Mouse (Mus musculus): ENCODE measurements around the gene Sh3glb2.

Sh3glb2 gene

DNA sequence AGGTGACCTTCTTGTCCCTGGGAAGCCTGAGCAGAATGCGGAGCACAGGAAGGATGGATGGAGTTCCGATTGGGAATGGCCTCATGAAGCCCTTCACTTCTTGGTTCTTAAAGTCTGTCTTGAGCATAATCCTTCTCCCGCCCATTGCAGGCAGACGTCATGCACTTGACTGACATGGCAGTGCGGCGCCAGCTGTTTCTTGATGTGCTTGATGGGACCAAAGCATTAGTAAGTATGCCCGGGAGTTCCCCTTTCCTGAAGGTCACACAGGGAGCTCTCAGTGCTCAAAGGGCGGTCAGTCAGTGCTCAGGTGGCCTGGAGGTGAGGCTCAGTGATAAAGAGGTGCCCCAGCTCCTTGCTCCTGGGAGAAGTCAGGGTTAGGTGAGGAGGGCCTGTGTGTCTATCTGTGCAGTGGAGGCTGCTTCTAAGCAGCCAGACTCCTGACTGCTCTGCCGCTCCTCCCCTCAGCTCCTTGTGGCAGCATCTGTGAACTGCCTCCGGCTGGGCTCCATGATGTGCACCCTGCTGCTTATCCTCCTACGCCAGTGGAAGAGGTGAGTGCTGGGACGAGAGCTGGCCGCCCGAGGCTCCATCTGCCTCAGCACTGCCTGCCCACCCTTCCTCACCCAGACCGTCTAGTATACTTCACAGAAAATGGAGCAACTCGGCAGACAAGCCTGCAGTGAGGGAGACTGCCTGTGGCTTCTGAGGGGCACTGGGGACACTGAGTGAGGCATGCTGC lies 22.8 kb downstream of the Sh3glb2 start:
- DNase-seq: peak; percentile 44 to 53

GRCm38 (mm10) chr2:30335324-30335723 lies 23.8 kb downstream of the Sh3glb2 start:
- no peak for DNase-seq

DNA sequence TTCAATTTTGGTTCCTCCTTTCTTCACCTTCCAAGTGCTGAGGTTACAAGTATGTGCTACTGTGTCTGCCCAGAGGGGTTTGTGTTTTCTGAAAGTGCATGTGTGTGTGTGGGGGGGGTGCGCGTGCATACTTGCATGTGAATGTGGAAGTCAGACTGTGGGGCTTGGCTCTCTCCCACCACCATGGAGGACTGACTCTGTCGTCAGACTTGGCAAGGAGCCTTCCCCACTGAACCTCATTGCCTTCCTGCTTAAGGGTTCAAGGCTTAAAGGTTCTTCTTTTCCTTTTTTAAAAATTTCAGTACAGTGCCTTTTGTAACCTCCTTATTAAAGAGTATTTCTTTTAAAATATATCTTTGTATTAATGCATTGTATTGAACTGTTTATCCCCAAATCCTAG lies 30.3 kb downstream of the Sh3glb2 start:
- DNase-seq: no peak

GRCm38 (mm10) chr2:30327276-30327675 lies 31.9 kb downstream of the Sh3glb2 start:
- DNase-seq: peak; percentile 49 to 58

DNA sequence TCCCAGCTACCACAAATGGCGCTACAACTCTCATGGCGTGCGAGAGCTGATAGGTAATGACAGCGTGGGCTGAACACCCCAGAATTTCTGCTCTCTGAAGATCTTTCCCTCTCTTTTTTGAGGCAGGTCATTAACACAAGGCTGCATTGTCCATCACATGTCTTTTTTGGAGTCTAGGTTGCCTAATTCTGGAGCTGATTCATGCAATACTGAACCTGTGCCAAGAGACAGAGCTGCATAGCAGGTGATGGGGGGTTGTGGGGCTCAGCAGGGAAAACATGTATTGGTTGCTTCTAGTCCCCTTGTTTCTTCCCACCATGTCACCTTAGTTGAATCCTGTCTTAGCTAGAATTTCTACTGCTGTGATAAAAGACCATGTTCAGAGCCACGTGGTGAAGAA lies 33.8 kb downstream of the Sh3glb2 start:
- DNase-seq: no peak

- DNase-seq: no peak
Observed at GRCm38 (mm10) chr2:30323111-30323510, 36.0 kb downstream of the Sh3glb2 start.

DNA sequence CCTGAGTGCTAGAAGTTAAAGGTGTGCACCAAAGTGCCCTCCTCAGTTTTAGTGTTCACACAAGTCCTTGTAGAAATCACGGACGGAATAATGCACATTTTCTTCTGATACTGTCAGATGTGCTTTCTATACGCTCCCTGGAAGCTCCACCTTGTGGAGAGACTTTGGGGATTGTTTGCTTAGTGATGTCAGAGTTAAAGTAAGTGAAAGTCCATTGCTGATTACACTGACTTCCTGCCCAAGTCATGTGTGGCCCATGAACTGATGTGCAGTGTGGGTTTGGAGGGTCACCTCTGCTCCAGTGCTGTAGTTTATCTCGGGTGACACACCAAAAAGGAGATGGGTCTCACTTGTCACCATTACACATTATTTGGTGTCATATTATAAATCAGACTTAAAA lies 39.9 kb downstream of the Sh3glb2 start:
- no peak for DNase-seq

- DNase-seq: no peak
Observed at GRCm38 (mm10) chr2:30316955-30317354, 42.2 kb downstream of the Sh3glb2 start.

GRCm38 (mm10) chr2:30316136-30316535 lies 43.0 kb downstream of the Sh3glb2 start:
- no peak for DNase-seq

DNA sequence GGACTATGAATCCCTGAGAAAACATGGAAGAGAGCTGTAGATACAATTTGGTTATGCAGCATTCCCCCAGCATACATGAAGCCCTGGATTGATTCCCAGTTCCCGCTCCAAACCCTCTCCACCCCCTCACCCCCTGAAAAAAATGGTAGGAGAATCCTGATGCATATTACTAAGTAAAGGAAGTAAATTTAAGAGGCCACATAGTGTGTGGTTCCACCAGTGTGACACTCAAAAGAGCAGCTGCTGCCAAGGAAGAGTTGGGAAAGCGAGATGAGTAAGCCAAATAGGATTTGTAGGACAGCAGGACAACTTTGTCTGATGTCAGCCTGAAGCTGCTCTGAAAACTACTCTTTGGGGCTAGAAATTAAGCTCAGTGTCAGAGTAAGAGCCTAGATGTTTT lies 47.7 kb downstream of the Sh3glb2 start:
- no peak for DNase-seq

- no peak for DNase-seq
Observed at GRCm38 (mm10) chr2:30309351-30309750, 49.8 kb downstream of the Sh3glb2 start.

- DNase-seq: no peak
Observed at GRCm38 (mm10) chr2:30306087-30306486, 53.0 kb downstream of the Sh3glb2 start.

DNA sequence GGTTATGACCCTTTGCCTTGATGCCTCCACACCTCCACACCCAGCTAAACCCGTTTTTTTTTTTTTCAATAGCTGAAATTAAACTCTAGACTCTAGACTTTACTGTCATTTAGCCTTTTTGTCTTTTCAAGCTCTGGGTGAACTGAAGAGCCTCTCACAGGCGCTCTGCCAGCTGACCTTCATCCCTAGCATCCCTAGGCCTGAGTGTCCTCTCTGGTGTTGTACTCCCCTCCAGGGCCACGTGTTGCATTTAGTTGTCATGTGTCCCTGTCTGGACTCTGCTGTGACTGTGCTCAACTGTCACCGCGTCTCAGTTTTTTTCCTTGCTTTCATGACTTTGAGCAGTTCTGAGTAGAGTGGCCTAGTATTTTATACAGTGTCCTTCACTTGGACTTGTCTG lies 59.2 kb downstream of the Sh3glb2 start:
- no peak for DNase-seq

DNA sequence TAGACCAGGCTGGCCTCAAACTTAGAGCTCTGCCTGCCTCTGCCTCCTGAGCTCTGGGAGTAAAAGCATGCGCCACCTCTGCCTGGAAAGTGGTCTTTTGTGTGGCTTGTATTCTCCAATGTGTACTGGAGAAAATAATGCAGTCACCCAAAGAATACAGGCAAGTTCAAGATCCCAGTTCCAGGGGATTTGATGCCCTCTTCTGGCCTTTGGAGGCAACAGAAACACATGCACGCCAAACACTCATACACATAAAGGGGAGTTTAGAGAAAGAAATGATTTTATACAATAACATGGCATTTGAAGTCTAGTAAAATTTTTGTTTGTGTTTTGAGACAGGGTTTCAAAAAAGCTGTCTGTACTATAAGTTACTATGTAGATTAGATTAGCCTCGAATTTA lies 59.6 kb downstream of the Sh3glb2 start:
- no peak for DNase-seq

All from cerebellum, adult 18-20 months (tissue).